Mouse (Mus musculus) midbrain, postnatal 0 days (tissue): Measurements from ENCODE around the gene Hspa1l. TPM values are rescaled to one million over a fixed set of nuclear protein-coding genes. Genes with fewer than 3 reads are reported as not detected.
"Not testable (repeated sequence)": the region's sequence is repeated elsewhere in the genome, so short reads cannot be mapped to it uniquely, and the experiment has no call there.

Experiments used
- ATAC-seq: fragments of 200-750 bp; cut with Nextera tagmentation; 2 replicates; pipeline ENCODE4 v1.8.0; 2017; ENCODE audit warnings: moderate number of reproducible peaks, mild to moderate bottlenecking, moderate TSS enrichment, moderate library complexity; ENCODE audit not compliant: low FRiP score
- DNase-seq: peaks from one replicate; pipeline ENCODE4 v3.0.0-alpha.2; 2015; ENCODE audit warnings: low spot score
- H3K27ac ChIP-seq: fragments of 300-500 bp; sonication (generic); 2 replicates; pipeline ENCODE4 v1.5.1; 2014; ENCODE audit warnings: low read depth, mild to moderate bottlenecking, low read length, mixed read lengths
- H3K27me3 ChIP-seq: fragments of 300-500 bp; sonication (generic); 2 replicates; pipeline ENCODE4 v1.6.1; 2014; ENCODE audit warnings: low read length, control low read depth, mixed read lengths; ENCODE audit not compliant: insufficient read depth
- H3K36me3 ChIP-seq: fragments of 300-500 bp; sonication (generic); 2 replicates; pipeline ENCODE4 v1.6.1; 2014; ENCODE audit warnings: low read length, control low read depth, mixed read lengths; ENCODE audit not compliant: insufficient read depth
- H3K4me1 ChIP-seq: fragments of 300-500 bp; sonication (generic); 2 replicates; pipeline ENCODE4 v1.6.1; 2014; ENCODE audit warnings: mild to moderate bottlenecking, control low read depth, antibody characterized with exemption, low read length, mixed read lengths; ENCODE audit not compliant: insufficient read depth
- H3K4me2 ChIP-seq: fragments of 300-500 bp; sonication (generic); 2 replicates; pipeline ENCODE4 v1.6.1; 2014; ENCODE audit warnings: low read depth, mild to moderate bottlenecking, low read length, mixed read lengths; ENCODE audit not compliant: poor library complexity, severe bottlenecking
- H3K4me3 ChIP-seq: fragments of 300-500 bp; sonication (generic); 2 replicates; pipeline ENCODE4 v1.5.1; 2014; ENCODE audit warnings: low read depth, mild to moderate bottlenecking, low read length, moderate library complexity
- H3K9ac ChIP-seq: fragments of 300-500 bp; sonication (generic); replicated peaks from 2 replicates; pipeline ENCODE4 v1.6.1; 2014; ENCODE audit warnings: mild to moderate bottlenecking, low read length, moderate library complexity, mixed read lengths; ENCODE audit not compliant: poor library complexity, severe bottlenecking
- H3K9me3 ChIP-seq: fragments of 300-500 bp; sonication (generic); 2 replicates; pipeline ENCODE4 v1.6.1; 2016; ENCODE audit warnings: low read length, control low read depth
- CTCF ChIP-seq: IDR thresholded peaks from 2 replicates; pipeline ENCODE4 v1.5.1; 2016; ENCODE audit warnings: antibody characterized with exemption, mild to moderate bottlenecking
- WGBS: fragments of 180-500 bp; shearing (Covaris S2); extraction: QIAGEN DNeasy Blood & Tissue Kit; methylation state at CpG from one replicate; pipeline ENCODE4 v1.1.7; 2014; 5-methylcytosine and 5-hydroxymethylcytosine counted together
- polyA plus RNA-seq: library from polyadenylated mRNA; unstranded; fragments of >200 nt; fragmentation: Nextera tagmentation; extraction: Ambion mirVana; gene quantifications from 2 replicates; pipeline ENCODE4 v1.2.1, GENCODE M21; 2015
- total RNA-seq: library from RNA; depleted of rRNA; stranded (reverse); fragments of >200 nt; gene quantifications from 2 replicates; pipeline ENCODE4 v1.2.3, GENCODE M21; 2014

The Hspa1l gene
- total and polyA plus RNA-seq, 2 experiments from 2014 or later: 0.73 to 1.4 TPM

- H3K4me2 ChIP-seq: no peak overlapping the region
- H3K27me3 ChIP-seq: peaks cover 6% of the 10 kb centered on the region; the same call in 1 of the 2 replicates
- H3K27ac ChIP-seq: no peak overlapping the region
- DNase-seq (no peak), ATAC-seq (no peak)
- 0 out of 2 replicates have a peak, but pooled peaks cover 5% of the 10 kb centered on the region for H3K4me1 ChIP-seq
- 93% methylated on average over 4 of the region's 4 CpGs for WGBS
- H3K36me3 ChIP-seq: peaks cover 7% of the 10 kb centered on the region; the same call in 1 of the 2 replicates
- no peaks in the 10 kb centered on the region for H3K9me3 ChIP-seq
- H3K4me3 ChIP-seq: no peak overlapping the region
- no peak for TF ChIP-seq CTCF
- H3K9ac ChIP-seq: no peak overlapping the region
These were observed 18.6 kb upstream of the Hspa1l start for GRCm38 (mm10) chr17:34953904-34954303.

- peaks cover 6% of the 10 kb centered on the region; the same call in 1 of the 2 replicates for H3K27me3 ChIP-seq
- no peak overlapping the region for H3K4me2 ChIP-seq
- ATAC-seq: no peak
- no peaks in the 10 kb centered on the region for H3K9me3 ChIP-seq
- DNase-seq: no peak
- H3K4me1 ChIP-seq: 0 out of 2 replicates have a peak, but pooled peaks cover 5% of the 10 kb centered on the region
- no peak overlapping the region for H3K27ac ChIP-seq
- H3K9ac ChIP-seq: no peak overlapping the region
- no peak overlapping the region for H3K4me3 ChIP-seq
- TF ChIP-seq CTCF: no peak
- peaks cover 7% of the 10 kb centered on the region; the same call in 1 of the 2 replicates for H3K36me3 ChIP-seq
- 74% methylated on average over 4 of the region's 4 CpGs for WGBS
These were observed 17.7 kb upstream of the Hspa1l start for GRCm38 (mm10) chr17:34954831-34955230.

GRCm38 (mm10) chr17:34955884-34956283 lies 16.6 kb upstream of the Hspa1l start:
- DNase-seq (no peak), ATAC-seq (no peak)
- Histone ChIP-seq H3K36me3 (no peaks in the 10 kb centered on the region), H3K4me2 (no peak overlapping the region), H3K4me1 (0 out of 2 replicates have a peak, but pooled peaks cover under 1% of the 10 kb centered on the region), H3K9me3 (no peaks in the 10 kb centered on the region), H3K27ac (no peak overlapping the region), H3K4me3 (no peak overlapping the region), H3K9ac (no peak overlapping the region), H3K27me3 (peaks cover 6% of the 10 kb centered on the region; the same call in 1 of the 2 replicates)
- 74% methylated on average over 3 of the region's 3 CpGs for WGBS
- TF ChIP-seq CTCF: no peak

- H3K27me3 ChIP-seq: peaks cover 6% of the 10 kb centered on the region; the same call in 1 of the 2 replicates
- no peak overlapping the region for H3K27ac ChIP-seq
- H3K36me3 ChIP-seq: no peaks in the 10 kb centered on the region
- TF ChIP-seq CTCF: peak; percentile 78
- no peaks in the 10 kb centered on the region for H3K4me1 ChIP-seq
- WGBS: 30% methylated on average over 1 of the region's 1 CpGs
- DNase-seq (peak; percentile 36), ATAC-seq (no peak)
- H3K9ac ChIP-seq: no peak overlapping the region
- no peak overlapping the region for H3K4me3 ChIP-seq
- H3K9me3 ChIP-seq: no peaks in the 10 kb centered on the region
- no peak overlapping the region for H3K4me2 ChIP-seq
These were observed 16.2 kb upstream of the Hspa1l start for GRCm38 (mm10) chr17:34956340-34956739.

DNA sequence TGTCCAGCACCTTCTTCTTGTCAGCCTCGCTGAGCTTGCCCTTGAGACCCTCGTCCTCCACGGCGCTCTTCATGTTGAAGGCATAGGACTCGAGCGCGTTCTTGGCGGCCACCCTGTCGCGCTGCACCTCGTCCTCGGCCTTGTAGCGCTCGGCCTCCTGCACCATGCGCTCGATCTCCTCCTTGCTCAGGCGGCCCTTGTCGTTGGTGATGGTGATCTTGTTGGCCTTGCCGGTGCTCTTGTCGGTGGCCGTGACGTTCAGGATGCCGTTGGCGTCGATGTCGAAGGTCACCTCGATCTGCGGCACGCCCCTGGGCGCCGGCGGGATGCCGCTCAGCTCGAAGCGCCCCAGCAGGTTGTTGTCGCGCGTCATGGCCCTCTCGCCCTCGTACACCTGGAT lies 15.2 kb upstream of the Hspa1l start:
- not testable (repeated sequence) for DNase-seq, H3K36me3 ChIP-seq, H3K4me3 ChIP-seq, H3K9me3 ChIP-seq, H3K9ac ChIP-seq, H3K4me2 ChIP-seq, H3K27me3 ChIP-seq, ATAC-seq, H3K27ac ChIP-seq, H3K4me1 ChIP-seq
- WGBS: 16% methylated on average over 32 of the region's 40 CpGs

DNA sequence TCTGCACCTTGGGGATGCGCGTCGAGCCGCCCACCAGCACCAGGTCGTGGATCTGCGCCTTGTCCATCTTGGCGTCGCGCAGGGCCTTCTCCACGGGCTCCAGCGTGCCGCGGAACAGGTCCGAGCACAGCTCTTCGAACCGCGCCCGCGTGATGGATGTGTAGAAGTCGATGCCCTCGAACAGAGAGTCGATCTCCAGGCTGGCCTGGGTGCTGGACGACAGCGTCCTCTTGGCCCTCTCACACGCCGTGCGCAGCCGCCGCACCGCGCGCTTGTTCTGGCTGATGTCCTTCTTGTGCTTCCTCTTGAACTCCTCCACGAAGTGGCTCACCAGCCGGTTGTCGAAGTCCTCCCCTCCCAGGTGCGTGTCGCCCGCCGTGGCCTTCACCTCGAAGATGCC lies 14.5 kb upstream of the Hspa1l start:
- not testable (repeated sequence) for H3K4me2 ChIP-seq, H3K9me3 ChIP-seq, DNase-seq, H3K27me3 ChIP-seq, H3K4me3 ChIP-seq, H3K27ac ChIP-seq, H3K9ac ChIP-seq, H3K36me3 ChIP-seq, ATAC-seq, H3K4me1 ChIP-seq
- 39% methylated on average over 16 of the region's 40 CpGs for WGBS

GRCm38 (mm10) chr17:34958734-34959129 lies 13.8 kb upstream of the Hspa1l start:
- not testable (repeated sequence) for H3K27me3 ChIP-seq, H3K9ac ChIP-seq, H3K36me3 ChIP-seq, H3K4me1 ChIP-seq, DNase-seq, H3K9me3 ChIP-seq, H3K27ac ChIP-seq
- H3K4me2 ChIP-seq: peak overlapping the region; percentile 48
- peak overlapping the region; percentile 36; the same call in 1 of the 2 replicates for H3K4me3 ChIP-seq
- peak; percentile 61 for ATAC-seq
- 0% methylated on average over 25 of the region's 47 CpGs for WGBS

DNA sequence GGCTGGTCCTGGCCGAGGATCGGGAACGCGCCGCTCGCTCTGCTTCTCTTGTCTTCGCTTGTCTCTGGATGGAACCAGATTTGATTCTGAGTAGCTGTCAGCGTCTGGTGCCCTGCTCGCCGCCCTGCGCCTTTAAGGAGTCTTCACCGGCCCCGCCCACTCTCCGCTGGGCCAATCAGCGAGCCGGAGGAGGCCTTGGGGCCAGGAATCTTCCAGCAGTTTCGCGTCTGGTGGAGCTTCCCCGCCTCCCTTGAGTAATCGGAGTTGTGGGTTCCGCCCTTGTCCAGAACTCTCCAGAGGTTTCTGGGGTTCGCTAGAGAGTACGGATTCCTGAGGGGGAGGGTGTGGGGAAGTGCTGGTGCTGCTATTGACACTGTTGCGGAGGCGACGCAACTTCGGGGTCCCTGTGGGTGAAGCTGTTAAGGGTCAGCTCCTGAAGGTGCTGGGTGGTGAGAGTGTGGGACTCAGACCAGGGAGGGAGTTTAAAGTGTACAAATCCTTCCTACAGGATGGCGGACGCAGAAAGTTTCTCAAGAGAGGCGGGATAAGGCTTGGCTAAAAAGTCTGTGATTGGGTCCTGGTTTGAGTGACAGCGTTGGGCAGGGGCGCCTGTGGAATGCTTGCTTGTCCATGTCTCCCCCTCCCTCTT lies 13.2 kb upstream of the Hspa1l start, which contains the start of gene Hspa1b:
Gene Hspa1b, minus strand, starts transcription at position 109 of the 649 bp plus-strand sequence.
- H3K9ac ChIP-seq, H3K27me3 ChIP-seq, H3K4me1 ChIP-seq, H3K27ac ChIP-seq, H3K9me3 ChIP-seq, H3K36me3 ChIP-seq: not testable (repeated sequence)
- peak; percentile 69 for DNase-seq
- H3K4me2 ChIP-seq: peak within 1 kb of the TSS; percentile 48
- peak; percentile 93 for ATAC-seq
- peak within 1 kb of the TSS; percentile 36 for H3K4me3 ChIP-seq
- WGBS: under 1% methylated on average over 19 of the region's 32 CpGs
